Mouse (Mus musculus) megakaryocyte, embryonic 14.5 days (primary cell): ENCODE results near the gene Rnf144b.

Experiments used
- FLI1 ChIP-seq: IDR thresholded peaks from 2 replicates; pipeline ENCODE4 v1.6.1; 2012; ENCODE audit warnings: low read length, inconsistent platforms, mixed read lengths
- GATA1 ChIP-seq: IDR thresholded peaks from 3 replicates; pipeline ENCODE4 v1.6.1; 2012; ENCODE audit warnings: mixed read lengths, low read length, inconsistent platforms, borderline replicate concordance

GRCm38 (mm10) chr13:47194695-47195094 lies 72.2 kb downstream of the Rnf144b start:
- TF ChIP-seq GATA1 (no peak), FLI1 (no peak)
